Mouse (Mus musculus): ENCODE data around the gene Krt79.
A peak's percentile ranks its signal among the peaks of the same experiment; 100 is the strongest.

The Krt79 gene

GRCm38 (mm10) chr15:101940274-101940829 lies at the start of gene Krt79:
Krt79 (minus strand) TSS chr15:101940324.
- no peak for DNase-seq

GRCm38 (mm10) chr15:101988714-101989113 lies 48.6 kb upstream of the Krt79 start:
- DNase-seq, result no peak

GRCm38 (mm10) chr15:101988119-101988518 lies 48.0 kb upstream of the Krt79 start:
- peak; percentile 80 to 83 for DNase-seq

GRCm38 (mm10) chr15:101984746-101985145 lies 44.6 kb upstream of the Krt79 start:
- no peak for DNase-seq

GRCm38 (mm10) chr15:101983949-101984601 lies 44.0 kb upstream of the Krt79 start:
- DNase-seq, result peak; percentile 92 to 95

GRCm38 (mm10) chr15:101983315-101983948 lies 43.3 kb upstream of the Krt79 start:
- DNase-seq, result no peak

GRCm38 (mm10) chr15:101980849-101981248 lies 40.7 kb upstream of the Krt79 start:
- DNase-seq, result peak; percentile 87 to 92

- peak; percentile 94 to 96 for DNase-seq
Measured at GRCm38 (mm10) chr15:101977043-101977726, 37.1 kb upstream of the Krt79 start.

GRCm38 (mm10) chr15:101976641-101977040 lies 36.5 kb upstream of the Krt79 start:
- no peak for DNase-seq

- DNase-seq, result peak; percentile 81 to 83
Measured at GRCm38 (mm10) chr15:101976023-101976422, 35.9 kb upstream of the Krt79 start.

- DNase-seq, result peak in 1 of 2 experiments; percentile 33
Measured at GRCm38 (mm10) chr15:101974083-101974845, 34.1 kb upstream of the Krt79 start.

GRCm38 (mm10) chr15:101973414-101974077 lies 33.4 kb upstream of the Krt79 start:
- peak; percentile 91 to 94 for DNase-seq

GRCm38 (mm10) chr15:101970536-101970935 lies 30.4 kb upstream of the Krt79 start:
- peak in 1 of 2 experiments; percentile 61 for DNase-seq

- DNase-seq, result peak; percentile 89 to 93
Measured at GRCm38 (mm10) chr15:101966808-101967207, 26.7 kb upstream of the Krt79 start.

GRCm38 (mm10) chr15:101958891-101959290 lies 18.8 kb upstream of the Krt79 start:
- DNase-seq, result no peak

- no peak for DNase-seq
Measured at GRCm38 (mm10) chr15:101954187-101954586, 14.1 kb upstream of the Krt79 start, which contains the start of gene Krt78. Krt78 (minus strand) TSS chr15:101954287.

- peak; percentile 9 to 40 for DNase-seq
Measured at GRCm38 (mm10) chr15:101952733-101953474, 12.8 kb upstream of the Krt79 start.

- no peak for DNase-seq
Measured at GRCm38 (mm10) chr15:101945430-101945829, 5.3 kb upstream of the Krt79 start.

- DNase-seq, result no peak
Measured at GRCm38 (mm10) chr15:101941948-101942347, 1.8 kb upstream of the Krt79 start.

GRCm38 (mm10) chr15:101938600-101939308 lies 1.4 kb downstream of the Krt79 start:
- peak; percentile 47 to 65 for DNase-seq

- DNase-seq, result no peak
Measured at GRCm38 (mm10) chr15:101933024-101933423, 7.1 kb downstream of the Krt79 start.

Measured in lung, adult 18-20 months (tissue).